Mouse (Mus musculus) gastrocnemius, postnatal 36 days (tissue): Measurements from ENCODE around the gene Enox1. TPM values are rescaled to one million over a fixed set of nuclear protein-coding genes. Genes with fewer than 3 reads are reported as not detected.

Source experiments
- DNase-seq, 2 experiments: peaks; one replicate each; pipeline ENCODE4 v3.0.0; 2022
- intact Hi-C: fragments of 180-260 bp; cut with DNase I; formaldehyde crosslinking; loops from one replicate; pipeline ENCODE4 v1.15.1; 2025
- total RNA-seq, 2 experiments: library from RNA; stranded (reverse); gene quantifications; 2 replicates each; pipeline ENCODE4 v1.2.3; 2021

Gene Enox1
- total RNA-seq, 2 experiments from 2014 or later: 0.57 to 0.89 TPM

GRCm38 (mm10) chr14:77266805-77267771 lies 110.5 kb downstream of the Enox1 start:
- intact Hi-C loops: no loop called here
- no peak for DNase-seq

- DNase-seq: no peak
- intact Hi-C loops: no loop called here
Observed at GRCm38 (mm10) chr14:77272248-77272930, 115.8 kb downstream of the Enox1 start.

GRCm38 (mm10) chr14:77272931-77273446 lies 116.4 kb downstream of the Enox1 start:
- intact Hi-C loops: no loop called here
- DNase-seq: no peak

GRCm38 (mm10) chr14:77273721-77274120 lies 117.2 kb downstream of the Enox1 start:
- DNase-seq: no peak
- intact Hi-C loops: no loop called here

GRCm38 (mm10) chr14:77275607-77276006 lies 119.0 kb downstream of the Enox1 start:
- intact Hi-C loops: no loop called here

GRCm38 (mm10) chr14:77279143-77279542 lies 122.6 kb downstream of the Enox1 start:
- intact Hi-C loops: no loop called here
- no peak for DNase-seq

More at GRCm38 (mm10) chr14:77275607-77276006, 119.0 kb downstream of the Enox1 start:
- no peak for DNase-seq

GRCm38 (mm10) chr14:77280454-77280853 lies 123.9 kb downstream of the Enox1 start:
- no peak for DNase-seq
- intact Hi-C loops: no loop called here

- DNase-seq: no peak
- intact Hi-C loops: no loop called here
Observed at GRCm38 (mm10) chr14:77280893-77281292, 124.3 kb downstream of the Enox1 start.

- intact Hi-C loops: no loop called here
- DNase-seq: no peak
Observed at GRCm38 (mm10) chr14:77283939-77284338, 127.4 kb downstream of the Enox1 start.

GRCm38 (mm10) chr14:77285453-77285852 lies 128.9 kb downstream of the Enox1 start:
- DNase-seq: no peak
- intact Hi-C loops: no loop called here

GRCm38 (mm10) chr14:77291756-77292155 lies 135.2 kb downstream of the Enox1 start:
- intact Hi-C loops: no loop called here
- no peak for DNase-seq

- intact Hi-C loops: no loop called here
- peak in 1 of 2 experiments; percentile 25 for DNase-seq
Observed at GRCm38 (mm10) chr14:77297039-77297438, 140.5 kb downstream of the Enox1 start.

GRCm38 (mm10) chr14:77298327-77298726 lies 141.8 kb downstream of the Enox1 start:
- intact Hi-C loops: no loop called here
- DNase-seq: no peak

- DNase-seq: peak in 1 of 2 experiments; percentile 24
- intact Hi-C loops: no loop called here
Observed at GRCm38 (mm10) chr14:77309571-77309970, 153.0 kb downstream of the Enox1 start.

- intact Hi-C loops: no loop called here
Observed at GRCm38 (mm10) chr14:77311456-77311855, 154.9 kb downstream of the Enox1 start.

GRCm38 (mm10) chr14:77319396-77319795 lies 162.8 kb downstream of the Enox1 start:
- DNase-seq: no peak
- intact Hi-C loops: no loop called here

More at GRCm38 (mm10) chr14:77311456-77311855, 154.9 kb downstream of the Enox1 start:
- DNase-seq: no peak

- DNase-seq: no peak
- intact Hi-C loops: no loop called here
Observed at GRCm38 (mm10) chr14:77324348-77324747, 167.8 kb downstream of the Enox1 start.

- intact Hi-C loops: no loop called here
- no peak for DNase-seq
Observed at GRCm38 (mm10) chr14:77327693-77328092, 171.1 kb downstream of the Enox1 start.

- DNase-seq: no peak
- intact Hi-C loops: no loop called here
Observed at GRCm38 (mm10) chr14:77329791-77330190, 173.2 kb downstream of the Enox1 start.

- intact Hi-C loops: no loop called here
- DNase-seq: no peak
Observed at GRCm38 (mm10) chr14:77343662-77344340, 187.2 kb downstream of the Enox1 start.

- DNase-seq: no peak
- intact Hi-C loops: no loop called here
Observed at GRCm38 (mm10) chr14:77346296-77346695, 189.7 kb downstream of the Enox1 start.
